Mouse (Mus musculus) bone marrow, adult 2 months (tissue): ENCODE measurements around the gene Ctnnbl1.

Experiments
- CTCF ChIP-seq: fragments of 200-500 bp; IDR thresholded peaks from 2 replicates; pipeline ENCODE4 v1.5.1; 2011; ENCODE audit warnings: low read length, control low read depth; ENCODE audit not compliant: control insufficient read depth, insufficient read depth
- POLR2A ChIP-seq: fragments of 200-500 bp; IDR thresholded peaks from 2 replicates; pipeline ENCODE4 v1.6.1; 2011; ENCODE audit warnings: low read depth, mild to moderate bottlenecking, control low read depth, low read length, borderline replicate concordance; ENCODE audit not compliant: control insufficient read depth

DNA sequence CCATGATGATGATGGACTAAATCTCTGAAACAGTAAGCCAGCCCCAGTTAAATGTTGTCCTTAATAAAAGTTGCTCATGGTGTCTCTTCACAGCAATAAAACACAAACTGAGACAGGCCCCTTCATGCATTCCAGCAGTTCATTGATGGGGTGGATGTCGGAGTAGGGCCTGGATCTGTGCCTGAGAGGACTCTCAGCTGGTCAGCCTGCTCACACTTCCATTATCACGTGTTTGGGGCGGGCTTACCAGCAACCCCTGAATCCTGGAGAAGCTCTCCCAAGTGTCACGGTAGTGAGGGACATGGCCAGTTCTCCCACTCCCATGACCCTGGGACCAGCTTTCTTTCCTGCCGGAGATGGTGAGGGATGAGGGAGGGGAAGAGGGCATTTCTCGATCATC lies 24.5 kb upstream of the Ctnnbl1 start:
- TF ChIP-seq CTCF: no peak
- no peak for TF ChIP-seq POLR2A
